Mouse (Mus musculus) ovary, postnatal 36 days (tissue): ENCODE data around the gene Qsox2.

Experiments
- DNase-seq: peaks from one replicate; pipeline ENCODE4 v3.0.0; 2022; ENCODE audit warnings: low spot score, mixed read lengths

The Qsox2 gene

DNA sequence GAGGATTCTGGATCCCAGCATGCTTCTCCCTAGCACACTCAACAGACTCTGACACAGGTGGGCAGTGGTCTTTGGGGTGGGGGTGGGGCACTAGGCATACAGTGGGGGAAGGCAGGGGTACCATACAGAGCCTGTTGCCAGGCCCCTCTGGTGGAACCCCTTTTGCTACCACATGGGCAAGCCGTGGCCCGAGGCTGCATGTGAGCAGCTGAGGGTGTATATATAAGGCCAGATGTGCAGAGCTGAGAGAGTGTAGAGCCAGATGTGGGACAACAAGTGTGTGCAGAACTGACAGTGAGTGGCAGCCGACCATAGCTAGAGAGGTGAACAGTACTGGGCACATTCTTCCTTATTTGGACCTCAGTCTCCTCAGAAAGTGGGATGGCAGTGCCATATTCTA lies 70.4 kb downstream of the Qsox2 start:
- DNase-seq = no peak
